In genomic region chr16:91885389-91886122, GRCm38 (mm10) we compare ENCODE assay signal across 8 mouse cellular contexts.
DNase-seq lines count a peak whose midpoint lies in the region; ATAC-seq and TF ChIP-seq lines count a peak whose summit lies in the region.

No protein-coding gene starts in this region.

- intact Hi-C loops in left cerebral cortex, postnatal 36 days (cut with DNase I), result no loop called here

- TF ChIP-seq CTCF in ES-Bruce4 (IDR thresholded peaks at IDR 0.05; ENCODE audit: low read depth, low read length), result peak; percentile 59
- TF ChIP-seq CTCF in stomach, postnatal 0 days (IDR thresholded peaks at IDR 0.05; ENCODE audit: low read depth), result peak; percentile 60

- no peaks in the 10 kb centered on the region for H3K9me3 ChIP-seq in ES-Bruce4 (replicated peaks; ENCODE audit: control insufficient read depth, insufficient read depth, low read length, poor library complexity, severe bottlenecking)
- no peaks in the 10 kb centered on the region for H3K9me3 ChIP-seq in forebrain, embryonic 11.5 days (ENCODE audit: control insufficient read depth, low read length)
- no peaks in the 10 kb centered on the region for H3K9me3 ChIP-seq in intestine, embryonic 16.5 days (ENCODE audit: control insufficient read depth, low read length)
- no peaks in the 10 kb centered on the region for H3K9me3 ChIP-seq in stomach, postnatal 0 days (ENCODE audit: control insufficient read depth, low read length)

- no peaks in the 10 kb centered on the region for H3K36me3 ChIP-seq in ES-Bruce4 (ENCODE audit: control insufficient read depth, insufficient read depth, low read length, poor library complexity, severe bottlenecking)
- no peaks in the 10 kb centered on the region for H3K36me3 ChIP-seq in forebrain, embryonic 11.5 days (ENCODE audit: control insufficient read depth, insufficient read depth, low read length)
- no peaks in the 10 kb centered on the region for H3K36me3 ChIP-seq in intestine, embryonic 16.5 days (ENCODE audit: control insufficient read depth, insufficient read depth, low read length)
- no peaks in the 10 kb centered on the region for H3K36me3 ChIP-seq in stomach, postnatal 0 days (ENCODE audit: control insufficient read depth, insufficient read depth, low read length)

- peak overlapping the region; percentile 62 for H3K4me3 ChIP-seq in ES-Bruce4 (ENCODE audit: low read depth, low read length)
- H3K4me3 ChIP-seq in forebrain, embryonic 11.5 days (ENCODE audit: low read depth, low read length), result no peak overlapping the region
- peak overlapping the region; percentile 21 for H3K4me3 ChIP-seq in intestine, embryonic 16.5 days (ENCODE audit: low read length)
- H3K4me3 ChIP-seq in stomach, postnatal 0 days (ENCODE audit: low read depth, low read length), result no peak overlapping the region

- peak; percentile 67 for ATAC-seq in forebrain, embryonic 11.5 days (replicated peaks; ENCODE audit: low FRiP score)
- peak; percentile 34 for ATAC-seq in intestine, embryonic 16.5 days
- peak; percentile 54 for ATAC-seq in megakaryocyte, adult 5-6 weeks (ENCODE audit: poor library complexity, severe bottlenecking)
- ATAC-seq in stomach, postnatal 0 days (ENCODE audit: low FRiP score, low TSS enrichment), result peak; percentile 40; the same call in 1 of the 2 replicates
- ATAC-seq in frontal cortex, adult (ENCODE audit: low TSS enrichment), result no peak

- peak overlapping the region; percentile 32 for H3K27ac ChIP-seq in ES-Bruce4 (ENCODE audit: insufficient read depth, low read length)
- no peak overlapping the region for H3K27ac ChIP-seq in forebrain, embryonic 11.5 days (ENCODE audit: low read depth, low read length)
- H3K27ac ChIP-seq in intestine, embryonic 16.5 days (ENCODE audit: low read length), result no peak overlapping the region
- no peak overlapping the region for H3K27ac ChIP-seq in stomach, postnatal 0 days (replicated peaks)

- no peaks in the 10 kb centered on the region for H3K27me3 ChIP-seq in ES-Bruce4 (ENCODE audit: control insufficient read depth, insufficient read depth, low read length, poor library complexity, severe bottlenecking)
- no peaks in the 10 kb centered on the region for H3K27me3 ChIP-seq in forebrain, embryonic 11.5 days (ENCODE audit: control insufficient read depth, insufficient read depth, low read length)
- H3K27me3 ChIP-seq in intestine, embryonic 16.5 days (replicated peaks; ENCODE audit: control insufficient read depth, insufficient read depth, low read length), result no peaks in the 10 kb centered on the region
- H3K27me3 ChIP-seq in stomach, postnatal 0 days (ENCODE audit: control insufficient read depth, insufficient read depth, low read length), result no peaks in the 10 kb centered on the region

- DNase-seq in 416B (ENCODE audit: low read depth), result peak; percentile 51
- DNase-seq in forebrain, embryonic 11.5 days (ENCODE audit: low spot score), result peak; percentile 63
- DNase-seq in stomach, postnatal 0 days (ENCODE audit: low spot score), result peak; percentile 23
- DNase-seq in left cerebral cortex, postnatal 36 days (ENCODE audit: low spot score in 2 of 2), result no peak

- peak overlapping the region; percentile 36; the same call in 1 of the 2 replicates for H3K4me2 ChIP-seq in forebrain, embryonic 11.5 days (ENCODE audit: low read depth, low read length, severe bottlenecking)
- peak overlapping the region; percentile 48 for H3K4me2 ChIP-seq in intestine, embryonic 16.5 days (ENCODE audit: low read depth, low read length)
- H3K4me2 ChIP-seq in stomach, postnatal 0 days (replicated peaks; ENCODE audit: low read depth), result peak overlapping the region; percentile 42

- peak overlapping the region; percentile 37 for H3K9ac ChIP-seq in ES-Bruce4 (ENCODE audit: low read depth, poor library complexity, severe bottlenecking)
- no peak overlapping the region for H3K9ac ChIP-seq in forebrain, embryonic 11.5 days (ENCODE audit: low read length)
- H3K9ac ChIP-seq in intestine, embryonic 16.5 days (ENCODE audit: low read depth, low read length), result peak overlapping the region; percentile 48; the same call in 1 of the 2 replicates
- no peak overlapping the region for H3K9ac ChIP-seq in stomach, postnatal 0 days (ENCODE audit: low read length)

- WGBS in forebrain, embryonic 11.5 days, result 8% methylated on average over 19 of the region's 19 CpGs
- 6% methylated on average over 19 of the region's 19 CpGs for WGBS in intestine, embryonic 16.5 days
- WGBS in stomach, postnatal 0 days, result 8% methylated on average over 19 of the region's 19 CpGs

- no peak for TF ChIP-seq POLR2A in ES-Bruce4 (IDR thresholded peaks at IDR 0.05; ENCODE audit: insufficient read depth, low read length)

- H3K4me1 ChIP-seq in ES-Bruce4 (ENCODE audit: control insufficient read depth, insufficient read depth, low read length), result no peaks in the 10 kb centered on the region
- peaks cover 3% of the 10 kb centered on the region; the same call in 1 of the 2 replicates for H3K4me1 ChIP-seq in forebrain, embryonic 11.5 days (replicated peaks; ENCODE audit: control insufficient read depth, insufficient read depth, low read length)
- peaks cover 10% of the 10 kb centered on the region; the same call in 1 of the 2 replicates for H3K4me1 ChIP-seq in intestine, embryonic 16.5 days (ENCODE audit: control insufficient read depth, insufficient read depth, low read length)
- H3K4me1 ChIP-seq in stomach, postnatal 0 days (replicated peaks; ENCODE audit: control insufficient read depth, insufficient read depth), result 0 out of 2 replicates have a peak, but pooled peaks cover 3% of the 10 kb centered on the region

- no peak for TF ChIP-seq EP300 in ES-Bruce4 (IDR thresholded peaks at IDR 0.05; ENCODE audit: insufficient read depth, low read depth, low read length)
- no peak for TF ChIP-seq EP300 in stomach, postnatal 0 days (optimal IDR thresholded peaks at IDR 0.05)

Comparison
In these comparisons a context has a peak if more than half of its experiments do, and no peak if none do; other contexts are left out.
1. DNase-seq: peak in 416B (single experiment), forebrain, embryonic 11.5 days (single experiment) and stomach, postnatal 0 days (single experiment); none in left cerebral cortex, postnatal 36 days (0 of 2).
2. H3K4me3 ChIP-seq: peak in ES-Bruce4 (single experiment) and intestine, embryonic 16.5 days (single experiment); none in forebrain, embryonic 11.5 days (single experiment) and stomach, postnatal 0 days (single experiment).
3. H3K9ac ChIP-seq: peak in ES-Bruce4 (single experiment) and intestine, embryonic 16.5 days (single experiment); none in forebrain, embryonic 11.5 days (single experiment) and stomach, postnatal 0 days (single experiment).
4. Peak in every context shown above with its lines, with median percentiles within 50 percentile points of each other: H3K4me2 ChIP-seq.